Mouse (Mus musculus): ENCODE measurements around the gene Igsf8. TPM values are rescaled to one million over a fixed set of nuclear protein-coding genes. Genes with fewer than 3 reads are reported as not detected.
"Not testable (repeated sequence)": the region's sequence is repeated elsewhere in the genome, so short reads cannot be mapped to it uniquely, and the experiment has no call there.

Igsf8 gene
- 10 to 100 TPM; 32.7 to 37.0 (median 35.8) TPM for total RNA-seq (2022)

- no peak for DNase-seq
These were observed at the start of gene Igsf8 for GRCm38 (mm10) chr1:172261477-172262078. Gene Igsf8, plus strand, starts transcription at chr1:172261641.

- no peak for DNase-seq
These were observed 48.7 kb upstream of the Igsf8 start for GRCm38 (mm10) chr1:172212776-172213175.

- no peak for DNase-seq
These were observed 47.7 kb upstream of the Igsf8 start for GRCm38 (mm10) chr1:172213771-172214170.

- DNase-seq, result no peak
These were observed 46.7 kb upstream of the Igsf8 start for GRCm38 (mm10) chr1:172214748-172215147.

- peak; percentile 93 for DNase-seq
These were observed 44.3 kb upstream of the Igsf8 start for GRCm38 (mm10) chr1:172217148-172217547.

- no peak for DNase-seq
These were observed 43.1 kb upstream of the Igsf8 start for GRCm38 (mm10) chr1:172218164-172218910.

GRCm38 (mm10) chr1:172219451-172220406, 41.7 kb upstream of the Igsf8 start, which contains the start of gene Casq1:
Gene Casq1, minus strand, starts transcription at chr1:172219868.
- no peak for DNase-seq

GRCm38 (mm10) chr1:172220414-172220813, 41.0 kb upstream of the Igsf8 start:
- DNase-seq, result no peak

GRCm38 (mm10) chr1:172221297-172222063, 40.0 kb upstream of the Igsf8 start:
- no peak for DNase-seq

GRCm38 (mm10) chr1:172228209-172228608, 33.2 kb upstream of the Igsf8 start:
- no peak for DNase-seq

GRCm38 (mm10) chr1:172229215-172229614, 32.2 kb upstream of the Igsf8 start:
- DNase-seq, result no peak

GRCm38 (mm10) chr1:172240945-172241708, 20.3 kb upstream of the Igsf8 start:
- no peak for DNase-seq

- DNase-seq, result no peak
These were observed 19.0 kb upstream of the Igsf8 start for GRCm38 (mm10) chr1:172242401-172242800.

- no peak for DNase-seq
These were observed 17.8 kb upstream of the Igsf8 start for GRCm38 (mm10) chr1:172243547-172244205.

GRCm38 (mm10) chr1:172244645-172245044, 16.8 kb upstream of the Igsf8 start:
- DNase-seq, result not testable (repeated sequence)

- no peak for DNase-seq
These were observed 14.2 kb upstream of the Igsf8 start for GRCm38 (mm10) chr1:172247216-172247615.

GRCm38 (mm10) chr1:172247679-172248078, 13.8 kb upstream of the Igsf8 start:
- no peak for DNase-seq

GRCm38 (mm10) chr1:172258314-172258713, 3.1 kb upstream of the Igsf8 start, which contains the start of gene Atp1a4:
Gene Atp1a4, minus strand, starts transcription at chr1:172258414.
- DNase-seq, result no peak

- DNase-seq, result no peak
These were observed 9.8 kb downstream of the Igsf8 start for GRCm38 (mm10) chr1:172271208-172271607.

- DNase-seq, result no peak
These were observed 10.3 kb downstream of the Igsf8 start for GRCm38 (mm10) chr1:172271765-172272164.

GRCm38 (mm10) chr1:172273386-172273785, 11.9 kb downstream of the Igsf8 start:
- DNase-seq, result no peak

Data from adrenal gland, adult 8-10 months (tissue).